Mouse (Mus musculus): Measurements from ENCODE around the gene Hba-a1. TPM values are rescaled to one million over a fixed set of nuclear protein-coding genes. Genes with fewer than 3 reads are reported as not detected.

Hba-a1 gene
- total and polyA plus RNA-seq, 3 experiments = 2,365 to 2,621 (median 2,428) TPM

Other genes starting within 250 kb of the Hba-a1 start
- under 1 TPM; 0.26 to 0.31 TPM for gene Il9r, start 83.2 kb upstream of the Hba-a1 start, total RNA-seq (2021)
- gene Il9r, start 83.2 kb upstream of the Hba-a1 start, polyA plus RNA-seq (2012; rRNA removed) = 0.69 TPM in 1 of 2 replicates, not detected in the other
- 10 to 100 TPM in 1 of 2 experiments, 1 to 10 TPM in 1; 9.8 to 15.5 TPM for gene Snrnp25, start 78.1 kb upstream of the Hba-a1 start, total RNA-seq (2021)
- 7.2 and 7.8 TPM in 2 replicates for gene Snrnp25, start 78.1 kb upstream of the Hba-a1 start, polyA plus RNA-seq (2012; rRNA removed)
- 10 to 100 TPM; 28.0 to 28.6 TPM for gene Rhbdf1, start 61.2 kb upstream of the Hba-a1 start, total RNA-seq (2021)
- 137 and 151 TPM in 2 replicates for gene Rhbdf1, start 61.2 kb upstream of the Hba-a1 start, polyA plus RNA-seq (2012; rRNA removed)
- gene Mpg, start 57.0 kb upstream of the Hba-a1 start, total RNA-seq (2021) = 10 to 100 TPM; 17.1 to 19.6 TPM
- 17.1 and 21.1 TPM in 2 replicates for gene Mpg, start 57.0 kb upstream of the Hba-a1 start, polyA plus RNA-seq (2012; rRNA removed)
- 10 to 100 TPM; 58.6 to 68.2 TPM for gene Nprl3, start 15.8 kb upstream of the Hba-a1 start, total RNA-seq (2021)
- 176 and 201 TPM in 2 replicates for gene Nprl3, start 15.8 kb upstream of the Hba-a1 start, polyA plus RNA-seq (2012; rRNA removed)
- not detected for gene Hba-x, start 7.1 kb upstream of the Hba-a1 start, total RNA-seq (2021)
- gene Hba-x, start 7.1 kb upstream of the Hba-a1 start, polyA plus RNA-seq (2012; rRNA removed) = not detected in 2 replicates
- under 1 TPM in 1 of 2 experiments, not detected in 1; 0.75 TPM for gene Hbq1b, start 3.5 kb downstream of the Hba-a1 start, total RNA-seq (2021)
- gene Hbq1b, start 3.5 kb downstream of the Hba-a1 start, polyA plus RNA-seq (2012; rRNA removed) = 0.36 TPM in 1 of 2 replicates, not detected in the other
- gene Hba-a2, start 13.0 kb downstream of the Hba-a1 start, total RNA-seq (2021) = 1,000 to 10,000 TPM; 1,707 to 1,770 TPM
- gene Hba-a2, start 13.0 kb downstream of the Hba-a1 start, polyA plus RNA-seq (2012; rRNA removed) = 1,248 and 1,571 TPM in 2 replicates
- not detected for gene Hbq1a, start 16.6 kb downstream of the Hba-a1 start, total RNA-seq (2021)
- not detected in 2 replicates for gene Hbq1a, start 16.6 kb downstream of the Hba-a1 start, polyA plus RNA-seq (2012; rRNA removed)
- 1 to 10 TPM; 5.2 to 7.4 TPM for gene Sh3pxd2b, start 64.3 kb downstream of the Hba-a1 start, total RNA-seq (2021)
- 3.0 and 3.4 TPM in 2 replicates for gene Sh3pxd2b, start 64.3 kb downstream of the Hba-a1 start, polyA plus RNA-seq (2012; rRNA removed)
- gene Ubtd2, start 171.9 kb downstream of the Hba-a1 start, total RNA-seq (2021) = 10 to 100 TPM; 12.2 to 14.4 TPM
- gene Ubtd2, start 171.9 kb downstream of the Hba-a1 start, polyA plus RNA-seq (2012; rRNA removed) = 4.7 and 4.9 TPM in 2 replicates
- gene Efcab9, start 248.6 kb downstream of the Hba-a1 start, total RNA-seq (2021) = 1 to 10 TPM in 1 of 2 experiments, under 1 TPM in 1; 0.66 to 1.8 TPM
- gene Efcab9, start 248.6 kb downstream of the Hba-a1 start, polyA plus RNA-seq (2012; rRNA removed) = not detected in 2 replicates
- 10 to 100 TPM; 11.2 to 13.1 TPM for gene Stk10, start 249.8 kb downstream of the Hba-a1 start, total RNA-seq (2021)
- gene Stk10, start 249.8 kb downstream of the Hba-a1 start, polyA plus RNA-seq (2012; rRNA removed) = 6.0 and 6.7 TPM in 2 replicates

Data from adrenal gland, adult 2 months (tissue).